Mouse (Mus musculus) small intestine, adult 2 months (tissue): ENCODE results near the gene Oas3. TPM values are rescaled to one million over a fixed set of nuclear protein-coding genes. Genes with fewer than 3 reads are reported as not detected.
A peak's percentile ranks its signal among the peaks of the same experiment; 100 is the strongest.
"Not testable (repeated sequence)": the region's sequence is repeated elsewhere in the genome, so short reads cannot be mapped to it uniquely, and the experiment has no call there.

Experiments
- H3K27ac ChIP-seq: fragments of 200-500 bp; 2 replicates; pipeline ENCODE4 v1.5.1; 2012; ENCODE audit warnings: low read depth, low read length, control low read depth, inconsistent platforms; ENCODE audit not compliant: insufficient read depth
- H3K27me3 ChIP-seq: fragments of 200-500 bp; 2 replicates; pipeline ENCODE4 v1.6.1; 2012; ENCODE audit warnings: mild to moderate bottlenecking, moderate library complexity, low read length, inconsistent platforms; ENCODE audit not compliant: control insufficient read depth, insufficient read depth
- H3K36me3 ChIP-seq: fragments of 200-500 bp; 2 replicates; pipeline ENCODE4 v1.6.1; 2012; ENCODE audit warnings: mild to moderate bottlenecking, low read length, control low read depth, inconsistent platforms; ENCODE audit not compliant: control insufficient read depth, insufficient read depth
- H3K4me1 ChIP-seq: fragments of 200-500 bp; 2 replicates; pipeline ENCODE4 v1.6.1; 2012; ENCODE audit warnings: low read length, inconsistent platforms, mixed read lengths; ENCODE audit not compliant: control insufficient read depth, insufficient read depth, insufficient read length
- H3K4me3 ChIP-seq: fragments of 200-500 bp; 2 replicates; pipeline ENCODE4 v1.5.1; 2012; ENCODE audit warnings: low read depth, mild to moderate bottlenecking, control low read depth, inconsistent platforms, low read length, moderate library complexity
- CTCF ChIP-seq: fragments of 200-500 bp; IDR thresholded peaks from 2 replicates; pipeline ENCODE4 v1.5.1; 2012; ENCODE audit warnings: low read depth, mild to moderate bottlenecking, control low read depth, inconsistent platforms, low read length, moderate library complexity, mixed read lengths; ENCODE audit not compliant: insufficient replicate concordance, insufficient read length; ENCODE audit errors: extremely low read depth
- POLR2A ChIP-seq: fragments of 200-500 bp; IDR thresholded peaks from 2 replicates; pipeline ENCODE4 v1.6.1; 2012; ENCODE audit warnings: low read depth, mild to moderate bottlenecking, control low read depth, inconsistent platforms, low read length, moderate library complexity
- WGBS: fragments of 180-500 bp; shearing (Covaris S2); methylation state at CpG from one replicate; pipeline ENCODE4 v1.1.7; 2018; 5-methylcytosine and 5-hydroxymethylcytosine counted together
- polyA plus RNA-seq: library from polyadenylated mRNA; depleted of rRNA; stranded (reverse); fragments of >200 nt; gene quantifications from 2 replicates; pipeline ENCODE4 v1.2.3, GENCODE M21; 2012; rRNA removed

The Oas3 gene
- 9.6 and 94.5 TPM in 2 replicates for polyA plus RNA-seq

GRCm38 (mm10) chr5:120777478-120777877 lies at the start of gene Oas3:
Gene Oas3 (minus strand): TSS chr5:120777661.
- Histone ChIP-seq H3K4me1 (peaks cover 20% of the 10 kb centered on the region), H3K36me3 (no peaks in the 10 kb centered on the region), H3K27ac (peak within 1 kb of the TSS; percentile 91), H3K4me3 (peak within 1 kb of the TSS; percentile 72), H3K27me3 (no peaks in the 10 kb centered on the region)
- TF ChIP-seq CTCF (no peak), POLR2A (peak; percentile 75; the same call in 1 of the 2 replicates)
- 36% methylated on average over 9 of the region's 9 CpGs for WGBS

DNA sequence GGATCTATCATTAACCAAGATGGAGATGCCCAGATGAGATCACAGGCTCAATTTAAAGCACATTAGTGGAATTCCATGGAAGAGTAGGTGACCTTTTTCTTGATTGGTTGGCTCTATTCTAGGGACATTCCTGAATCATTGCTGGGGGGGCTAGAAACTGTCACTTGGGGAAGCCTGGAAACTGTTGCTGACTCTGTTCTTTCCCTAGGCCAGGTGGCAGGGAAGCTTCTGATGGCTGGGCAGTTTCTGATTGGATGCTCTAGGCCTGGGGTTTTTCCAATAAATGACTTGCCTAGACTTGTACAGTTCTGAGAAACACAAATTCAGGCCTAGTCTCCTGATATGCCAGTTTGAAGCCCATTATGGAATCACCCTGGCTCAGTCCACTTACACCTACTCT lies 41.5 kb upstream of the Oas3 start:
- no peaks in the 10 kb centered on the region for H3K4me1 ChIP-seq
- no peak overlapping the region for H3K4me3 ChIP-seq
- H3K27me3 ChIP-seq = no peaks in the 10 kb centered on the region
- peaks cover 13% of the 10 kb centered on the region; the same call in 1 of the 2 replicates for H3K36me3 ChIP-seq
- no peak overlapping the region for H3K27ac ChIP-seq
- TF ChIP-seq CTCF = no peak
- no peak for TF ChIP-seq POLR2A

GRCm38 (mm10) chr5:120815949-120816348 lies 38.5 kb upstream of the Oas3 start:
- WGBS = 66% methylated on average over 3 of the region's 3 CpGs
- Histone ChIP-seq H3K36me3 (peaks cover 8% of the 10 kb centered on the region; the same call in 1 of the 2 replicates), H3K27me3 (no peaks in the 10 kb centered on the region), H3K4me1 (peaks cover 3% of the 10 kb centered on the region; the same call in 1 of the 2 replicates), H3K4me3 (no peak overlapping the region), H3K27ac (no peak overlapping the region)
- peak; percentile 56; the same call in 1 of the 2 replicates for TF ChIP-seq CTCF
- no peak for TF ChIP-seq POLR2A

DNA sequence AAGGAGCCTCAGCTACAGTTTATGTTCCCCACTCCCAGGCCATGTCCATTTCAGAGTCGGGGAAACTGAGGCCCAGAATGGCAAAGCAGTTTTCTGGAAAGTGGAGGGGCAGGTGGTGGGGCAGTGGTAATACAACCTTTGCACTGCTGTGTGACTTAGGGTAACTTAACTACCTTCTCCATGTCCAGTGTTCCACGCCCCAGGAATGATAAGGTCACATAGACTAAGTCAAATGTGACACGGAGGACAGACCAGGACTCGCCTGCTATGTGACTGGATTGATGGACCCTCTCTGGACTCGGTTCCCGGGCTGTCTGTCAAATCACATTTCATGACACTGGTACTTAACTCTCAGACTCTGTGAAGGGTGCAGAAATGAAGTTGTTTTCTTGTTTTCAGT lies 35.6 kb upstream of the Oas3 start:
- H3K4me3 ChIP-seq = peak overlapping the region; percentile 71
- H3K36me3 ChIP-seq = peaks cover 7% of the 10 kb centered on the region; the same call in 1 of the 2 replicates
- no peaks in the 10 kb centered on the region for H3K27me3 ChIP-seq
- peak overlapping the region; percentile 48 for H3K27ac ChIP-seq
- TF ChIP-seq CTCF (no peak), POLR2A (no peak)
- peaks cover 3% of the 10 kb centered on the region; the same call in 1 of the 2 replicates for H3K4me1 ChIP-seq
- WGBS = 60% methylated on average over 6 of the region's 6 CpGs

DNA sequence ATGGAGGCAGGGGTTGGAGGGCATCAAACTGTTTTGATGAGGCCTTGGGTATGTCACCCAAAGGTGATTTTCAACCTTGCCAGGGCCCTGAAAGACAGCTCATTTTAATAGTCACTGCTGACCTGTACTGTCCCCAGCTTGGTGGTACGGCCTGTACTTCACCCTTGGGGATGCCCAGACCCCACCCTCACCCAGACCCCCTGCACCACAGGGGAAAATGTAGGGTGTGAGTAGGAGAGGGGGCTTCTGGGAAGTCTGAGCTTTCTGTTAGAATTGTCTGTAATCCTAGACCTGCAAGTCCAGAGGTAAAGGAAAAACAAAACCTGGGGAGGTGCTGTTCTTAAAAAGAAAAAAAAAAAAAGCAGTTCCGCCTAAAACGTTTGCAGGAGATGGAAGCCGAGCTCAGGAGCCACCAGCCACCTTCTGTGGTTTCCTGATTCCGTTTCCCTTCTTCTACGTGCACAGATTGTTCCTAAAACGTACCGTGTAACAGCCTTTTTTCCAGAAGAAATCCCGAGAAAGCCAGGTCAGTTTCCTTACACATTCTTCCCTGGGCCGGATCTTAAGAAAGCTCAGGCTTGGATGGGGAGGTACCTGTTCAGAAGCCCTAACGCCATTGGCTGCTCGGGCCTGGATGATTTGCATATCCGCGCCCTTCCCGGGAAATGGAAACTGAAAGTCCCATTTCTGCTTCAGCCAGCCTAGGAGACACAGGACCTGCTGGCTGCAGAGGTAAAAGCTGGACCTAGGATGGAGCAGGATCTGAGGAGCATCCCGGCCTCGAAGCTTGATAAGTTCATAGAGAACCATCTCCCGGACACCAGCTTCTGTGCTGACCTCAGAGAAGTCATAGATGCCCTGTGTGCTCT lies 34.7 kb upstream of the Oas3 start, which contains the start of gene Oas1c:
Gene Oas1c, minus strand, starts transcription at position 564 of the 869 bp plus-strand sequence.
- H3K4me1 ChIP-seq = peaks cover 3% of the 10 kb centered on the region; the same call in 1 of the 2 replicates
- 3% methylated on average over 18 of the region's 18 CpGs for WGBS
- H3K36me3 ChIP-seq = peaks cover 7% of the 10 kb centered on the region; the same call in 1 of the 2 replicates
- no peaks in the 10 kb centered on the region for H3K27me3 ChIP-seq
- TF ChIP-seq POLR2A (peak; percentile 65; the same call in 1 of the 2 replicates), CTCF (no peak)
- H3K27ac ChIP-seq = peak within 1 kb of the TSS; percentile 48
- H3K4me3 ChIP-seq = peak within 1 kb of the TSS; percentile 71

- no peak overlapping the region for H3K4me3 ChIP-seq
- WGBS = 30% methylated on average over 6 of the region's 6 CpGs
- H3K4me1 ChIP-seq = peaks cover 3% of the 10 kb centered on the region; the same call in 1 of the 2 replicates
- H3K27me3 ChIP-seq = no peaks in the 10 kb centered on the region
- H3K36me3 ChIP-seq = no peaks in the 10 kb centered on the region
- 0 out of 2 replicates have a peak overlapping the region, but pooled peaks have one; percentile 12 for H3K27ac ChIP-seq
- no peak for TF ChIP-seq POLR2A
- TF ChIP-seq CTCF = no peak
Measured at GRCm38 (mm10) chr5:120809171-120809570, 31.7 kb upstream of the Oas3 start.

- peaks cover under 1% of the 10 kb centered on the region; the same call in 1 of the 2 replicates for H3K4me1 ChIP-seq
- no peak overlapping the region for H3K4me3 ChIP-seq
- H3K36me3 ChIP-seq = no peaks in the 10 kb centered on the region
- H3K27ac ChIP-seq = no peak overlapping the region
- H3K27me3 ChIP-seq = no peaks in the 10 kb centered on the region
- TF ChIP-seq CTCF = peak; percentile 47; the same call in 1 of the 2 replicates
- TF ChIP-seq POLR2A = no peak
- 81% methylated on average over 1 of the region's 1 CpGs for WGBS
Measured at GRCm38 (mm10) chr5:120806458-120806857, 29.0 kb upstream of the Oas3 start.

DNA sequence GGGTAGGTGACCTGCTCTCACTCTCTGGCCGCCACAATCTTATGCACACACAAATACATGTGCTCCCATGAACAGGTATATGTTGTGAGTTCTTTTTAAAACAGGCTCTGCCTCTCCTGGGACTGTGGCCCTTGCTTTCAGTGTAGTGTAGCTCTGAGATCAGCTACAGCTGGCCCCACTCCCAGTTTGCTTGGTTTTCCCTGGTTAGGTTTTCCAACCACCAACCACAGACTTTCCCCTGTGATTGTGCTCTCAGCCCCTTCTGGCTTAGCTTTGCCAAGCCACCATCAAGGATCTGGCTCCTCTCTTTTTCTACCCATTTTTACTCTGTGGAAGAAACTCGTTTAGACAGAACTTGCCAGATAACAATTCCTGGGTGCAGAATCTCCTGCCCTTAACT lies 26.1 kb upstream of the Oas3 start:
- TF ChIP-seq CTCF = no peak
- no peak for TF ChIP-seq POLR2A
- no peak overlapping the region for H3K27ac ChIP-seq
- no peaks in the 10 kb centered on the region for H3K36me3 ChIP-seq
- H3K4me3 ChIP-seq = no peak overlapping the region
- H3K4me1 ChIP-seq = no peaks in the 10 kb centered on the region
- WGBS = 57% methylated on average over 2 of the region's 2 CpGs
- H3K27me3 ChIP-seq = no peaks in the 10 kb centered on the region

DNA sequence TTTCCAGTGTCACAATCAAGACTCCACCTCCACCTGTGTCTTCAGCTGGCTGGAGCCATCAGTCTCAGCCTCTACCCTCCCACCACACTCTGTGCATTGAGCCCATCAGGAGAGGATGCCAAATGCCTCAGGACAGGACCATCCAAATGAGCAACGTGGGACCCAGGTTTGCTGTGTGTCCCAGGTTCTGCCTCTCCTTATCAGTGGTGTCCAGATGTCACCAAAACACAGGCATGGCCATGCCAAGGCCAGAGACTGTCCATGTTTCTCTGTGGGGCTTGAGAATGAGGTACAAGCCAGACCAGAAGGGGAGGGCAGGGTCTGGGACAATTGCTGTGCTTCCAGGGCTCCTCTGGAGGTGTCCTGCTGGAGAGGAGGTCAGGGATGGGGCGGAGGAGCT lies 21.5 kb upstream of the Oas3 start:
- H3K4me3 ChIP-seq = not testable (repeated sequence)

DNA sequence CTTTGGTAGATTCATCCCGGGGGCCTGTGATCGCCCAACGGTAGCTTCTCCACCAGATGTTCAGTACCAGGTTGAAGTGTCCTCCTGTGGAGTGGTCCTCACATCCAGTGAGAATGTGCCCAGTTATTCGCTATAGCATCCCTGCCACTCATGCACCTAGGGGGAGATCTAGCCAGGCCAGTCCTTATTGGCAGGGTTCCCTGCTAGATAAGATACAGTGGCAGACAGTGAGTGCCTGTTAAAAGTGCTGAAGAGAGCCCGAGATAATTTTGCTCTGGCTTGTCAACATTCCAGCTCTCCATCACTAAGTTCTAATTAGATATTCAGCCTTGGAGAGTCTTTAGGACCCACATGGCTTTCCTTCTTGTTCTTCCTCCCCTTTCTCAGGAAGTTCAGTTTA lies 20.7 kb upstream of the Oas3 start:
- H3K27me3 ChIP-seq, H3K36me3 ChIP-seq, H3K4me3 ChIP-seq, H3K27ac ChIP-seq, H3K4me1 ChIP-seq: not testable (repeated sequence)
- 60% methylated on average over 5 of the region's 5 CpGs for WGBS

More for the DNA sequence above, 21.5 kb upstream of the Oas3 start:
- not testable (repeated sequence) for H3K4me1 ChIP-seq, H3K36me3 ChIP-seq, H3K27me3 ChIP-seq, H3K27ac ChIP-seq
- 69% methylated on average over 2 of the region's 2 CpGs for WGBS

DNA sequence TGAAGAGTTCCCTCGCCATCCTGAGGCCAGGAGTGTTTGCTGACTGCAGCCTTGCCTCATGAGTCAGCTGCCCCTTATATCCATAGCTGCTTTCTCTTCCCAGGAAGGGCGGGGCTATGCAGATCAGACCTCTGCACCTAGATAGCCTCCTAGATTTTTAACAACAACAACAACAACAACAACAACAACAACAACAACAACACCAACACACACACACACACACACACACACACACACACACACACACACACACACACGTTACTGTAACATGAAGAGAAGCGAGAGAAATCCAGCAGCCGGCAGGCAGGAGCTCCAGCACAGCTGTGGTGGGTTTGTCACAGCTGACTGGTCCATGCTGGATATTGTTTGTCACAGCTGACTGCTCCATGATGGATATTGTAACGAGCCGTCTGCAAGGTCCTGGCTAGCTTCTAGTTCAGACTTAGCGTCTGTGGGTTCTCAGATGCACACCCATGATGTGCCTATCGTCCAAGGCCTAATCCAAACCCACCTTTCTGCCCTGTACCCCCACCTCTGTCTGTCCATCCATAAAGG lies 18.1 kb upstream of the Oas3 start, which contains the start of gene Oas1e:
Gene Oas1e, minus strand, starts transcription at position 51 of the 555 bp plus-strand sequence.
- H3K4me3 ChIP-seq = peak within 1 kb of the TSS; percentile 5; the same call in 1 of the 2 replicates
- WGBS = 60% methylated on average over 9 of the region's 9 CpGs
- not testable (repeated sequence) for H3K27ac ChIP-seq, H3K36me3 ChIP-seq, H3K27me3 ChIP-seq, H3K4me1 ChIP-seq
